Mouse (Mus musculus): ENCODE results near the gene Zfp108.

GRCm38 (mm10) chr7:24271191-24271590 is 16.6 kb downstream of the Zfp108 start:
- TF ChIP-seq CTCF (IDR thresholded peaks at IDR 0.05; ENCODE audit: low read depth, low read length) (no peak), POLR2A (IDR thresholded peaks at IDR 0.05; ENCODE audit: borderline replicate concordance, low read depth, low read length) (no peak)

Data from bone marrow macrophage, adult 2 months (primary cell).